Mouse (Mus musculus): ENCODE data around the gene Rgl2. TPM values are rescaled to one million over a fixed set of nuclear protein-coding genes. Genes with fewer than 3 reads are reported as not detected.

Rgl2 gene
- polyA plus RNA-seq, 1 experiment, result 184 TPM

DNA sequence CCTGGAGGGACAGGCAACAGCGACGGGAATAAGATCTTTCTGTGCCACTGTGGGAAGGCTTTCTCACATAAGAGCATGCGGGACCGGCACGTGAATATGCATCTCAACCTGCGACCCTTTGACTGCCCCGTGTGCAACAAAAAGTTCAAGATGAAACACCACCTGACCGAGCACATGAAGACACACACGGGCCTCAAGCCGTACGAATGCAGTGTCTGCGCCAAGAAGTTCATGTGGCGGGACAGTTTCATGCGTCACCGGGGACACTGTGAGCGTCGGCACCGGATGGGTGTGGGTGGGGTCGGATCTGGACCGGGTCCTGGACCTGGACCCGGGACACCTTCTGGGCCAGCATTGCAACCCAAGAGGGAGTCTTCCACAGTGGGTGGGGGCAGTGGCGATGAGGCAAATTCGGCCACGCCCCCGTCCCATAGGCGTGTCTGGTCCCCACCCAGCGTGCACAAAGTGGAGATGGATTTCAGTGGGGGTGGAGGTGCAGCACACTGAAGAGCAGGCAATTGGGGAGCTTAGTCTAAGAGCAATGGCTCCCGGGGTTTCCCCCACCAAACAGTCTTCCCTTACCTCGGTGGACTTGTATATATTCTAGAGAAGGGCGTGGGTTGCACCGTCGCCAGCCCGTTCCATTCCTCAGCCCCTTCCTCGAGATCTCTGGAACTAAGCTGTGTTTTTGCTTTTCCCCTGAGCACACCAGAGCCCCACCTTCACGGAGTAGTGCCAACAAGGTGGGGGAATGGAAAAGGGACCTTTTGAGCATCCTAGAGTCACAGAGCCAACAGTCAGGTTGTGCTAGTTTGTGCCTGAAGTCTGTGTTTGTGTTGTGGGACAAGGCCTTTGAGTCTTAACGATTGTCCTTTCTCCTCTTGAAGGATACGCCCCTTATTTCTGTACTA is 10.8 kb upstream of the Rgl2 start:
- TF ChIP-seq POLR2A (IDR thresholded peaks at IDR 0.05; ENCODE audit: borderline replicate concordance, extremely low read depth, insufficient read depth, insufficient read length, poor library complexity, severe bottlenecking), result no peak
- no peak for TF ChIP-seq CTCF (IDR thresholded peaks at IDR 0.05; ENCODE audit: borderline replicate concordance, extremely low read depth, insufficient read depth, insufficient read length)

DNA sequence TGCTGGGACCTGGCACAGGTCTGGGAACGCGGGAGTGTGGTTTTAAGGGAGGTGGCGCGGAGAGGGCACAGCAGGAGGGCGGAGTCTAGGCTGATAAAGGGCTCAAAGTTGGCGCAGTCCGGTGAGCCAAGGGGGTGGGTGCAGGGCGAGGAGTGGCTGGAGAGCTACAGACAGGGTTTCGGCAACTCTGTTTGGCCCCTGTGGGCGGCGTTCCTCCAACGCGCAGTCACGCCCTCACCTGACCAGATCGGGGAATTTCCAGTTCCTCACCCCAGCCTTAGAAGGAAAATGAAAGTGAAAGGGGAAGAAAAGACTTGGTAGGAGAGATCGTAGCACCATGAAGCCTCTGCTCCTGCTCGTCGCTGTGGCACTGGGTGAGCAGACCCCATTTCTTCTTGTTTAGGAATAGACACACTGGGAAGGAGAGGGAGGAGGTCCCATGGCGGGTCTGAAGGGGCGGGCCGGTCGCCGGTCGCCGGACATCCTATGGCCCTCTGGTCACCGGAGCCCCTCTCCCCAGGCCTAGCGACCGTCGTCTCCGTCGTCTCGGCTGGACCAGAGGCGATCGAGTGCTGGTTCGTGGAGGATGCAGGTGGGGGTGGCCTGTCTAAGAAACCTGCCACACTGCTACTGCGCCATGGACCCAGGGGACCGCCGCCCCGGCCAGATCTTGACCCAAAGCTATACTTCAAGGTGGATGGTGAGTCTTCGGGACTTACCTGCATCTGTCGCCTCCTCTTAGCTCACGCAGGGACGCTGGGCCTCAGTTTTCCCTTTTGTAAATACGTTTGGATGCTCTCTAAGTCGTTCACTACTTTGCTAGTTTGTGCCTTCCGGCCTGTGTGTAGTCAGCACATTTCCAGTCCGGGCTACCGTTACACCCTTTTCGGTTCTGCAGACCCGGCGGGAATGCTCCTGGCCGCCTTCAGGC is 9.7 kb upstream of the Rgl2 start:
- DNase-seq (ENCODE audit: low read depth), result peak; percentile 54
- TF ChIP-seq CTCF (IDR thresholded peaks at IDR 0.05; ENCODE audit: borderline replicate concordance, extremely low read depth, insufficient read depth, insufficient read length), result no peak
- TF ChIP-seq POLR2A (IDR thresholded peaks at IDR 0.05; ENCODE audit: borderline replicate concordance, extremely low read depth, insufficient read depth, insufficient read length, poor library complexity, severe bottlenecking), result no peak

More for the DNA sequence above, 10.8 kb upstream of the Rgl2 start:
- DNase-seq (ENCODE audit: low read depth), result no peak

DNA sequence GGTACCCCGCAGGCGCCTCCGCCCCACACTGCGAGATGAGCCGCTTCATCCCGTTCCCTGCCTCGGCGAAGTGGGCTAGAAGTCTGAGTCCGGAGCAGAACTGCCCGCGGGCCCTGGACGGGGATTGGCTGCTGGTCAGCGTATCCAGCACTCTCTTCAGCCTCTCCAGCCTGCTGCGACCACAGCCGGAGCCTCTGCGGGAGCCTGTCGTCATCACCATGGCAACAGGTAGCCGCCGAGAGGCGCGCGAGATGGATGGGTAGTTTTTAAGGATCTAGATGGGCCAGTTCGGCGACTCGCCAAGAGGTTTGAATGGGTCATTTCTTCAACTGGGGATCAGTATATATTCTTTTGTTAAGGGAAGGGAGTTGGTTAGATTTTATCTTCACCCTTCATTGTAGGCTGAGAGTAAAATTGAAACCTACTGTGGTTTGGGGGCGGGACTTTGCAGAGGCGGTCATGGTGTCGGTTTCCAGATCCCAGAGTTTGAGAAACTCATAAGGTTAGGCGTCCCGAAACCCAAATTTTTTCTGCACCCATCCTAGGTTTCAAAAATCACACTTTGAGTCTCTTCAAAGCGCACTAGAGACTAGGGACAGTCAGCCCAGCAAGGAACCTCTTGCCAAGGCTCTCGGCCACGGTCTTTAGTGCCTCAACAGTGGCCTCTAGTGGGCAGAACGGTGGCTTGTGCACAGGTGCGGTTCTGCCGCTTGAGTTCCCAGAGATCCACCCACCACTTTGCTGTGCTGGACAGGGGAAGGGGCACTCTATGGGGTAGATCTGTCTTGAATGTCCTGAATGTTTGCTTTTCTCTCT is 8.9 kb upstream of the Rgl2 start:
- peak; percentile 87 for DNase-seq (ENCODE audit: low read depth)
- peak; percentile 88 for TF ChIP-seq CTCF (IDR thresholded peaks at IDR 0.05; ENCODE audit: borderline replicate concordance, extremely low read depth, insufficient read depth, insufficient read length)
- no peak for TF ChIP-seq POLR2A (IDR thresholded peaks at IDR 0.05; ENCODE audit: borderline replicate concordance, extremely low read depth, insufficient read depth, insufficient read length, poor library complexity, severe bottlenecking)

GRCm38 (mm10) chr17:33921361-33921760 is 8.0 kb upstream of the Rgl2 start:
- TF ChIP-seq POLR2A (IDR thresholded peaks at IDR 0.05; ENCODE audit: borderline replicate concordance, extremely low read depth, insufficient read depth, insufficient read length, poor library complexity, severe bottlenecking) (no peak), CTCF (IDR thresholded peaks at IDR 0.05; ENCODE audit: borderline replicate concordance, extremely low read depth, insufficient read depth, insufficient read length) (no peak)
- DNase-seq (ENCODE audit: low read depth), result no peak

GRCm38 (mm10) chr17:33924577-33925283 is 4.6 kb upstream of the Rgl2 start:
- peak; percentile 33; the same call in 1 of the 2 replicates for TF ChIP-seq CTCF (IDR thresholded peaks at IDR 0.05; ENCODE audit: borderline replicate concordance, extremely low read depth, insufficient read depth, insufficient read length)
- TF ChIP-seq POLR2A (IDR thresholded peaks at IDR 0.05; ENCODE audit: borderline replicate concordance, extremely low read depth, insufficient read depth, insufficient read length, poor library complexity, severe bottlenecking), result no peak
- DNase-seq (ENCODE audit: low read depth), result no peak

DNA sequence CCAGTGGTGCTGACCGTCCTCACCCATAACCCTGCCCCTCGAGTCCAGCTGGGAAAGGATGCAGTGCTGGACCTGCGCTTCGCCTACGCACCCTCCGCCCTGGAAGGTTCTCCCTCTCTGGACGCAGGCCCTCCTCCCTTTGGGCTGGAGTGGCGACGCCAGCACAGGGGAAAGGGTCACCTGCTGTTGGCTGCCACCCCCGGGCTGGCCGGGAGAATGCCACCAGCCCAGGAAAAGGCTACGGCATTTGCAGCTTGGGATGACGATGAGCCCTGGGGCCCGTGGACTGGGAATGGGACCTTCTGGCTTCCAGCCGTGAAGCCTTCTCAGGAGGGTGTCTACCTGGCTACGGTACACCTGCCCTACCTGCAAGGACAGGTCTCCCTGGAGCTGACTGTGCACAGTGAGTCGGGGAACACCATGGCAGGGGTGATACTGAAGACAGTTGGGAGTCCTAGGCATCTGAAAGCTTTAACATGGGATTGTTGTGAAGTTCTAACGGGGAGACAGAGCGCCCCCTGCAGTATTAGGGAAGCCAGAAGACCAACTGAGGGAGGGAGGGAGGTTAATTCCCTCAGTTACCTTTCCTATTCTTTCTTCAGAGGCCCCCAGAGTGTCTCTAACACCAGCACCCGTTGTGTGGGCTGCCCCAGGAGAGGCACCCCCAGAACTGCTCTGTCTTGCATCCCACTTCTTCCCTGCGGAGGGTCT is 3.8 kb upstream of the Rgl2 start:
- TF ChIP-seq CTCF (IDR thresholded peaks at IDR 0.05; ENCODE audit: borderline replicate concordance, extremely low read depth, insufficient read depth, insufficient read length) (no peak), POLR2A (IDR thresholded peaks at IDR 0.05; ENCODE audit: borderline replicate concordance, extremely low read depth, insufficient read depth, insufficient read length, poor library complexity, severe bottlenecking) (no peak)
- DNase-seq (ENCODE audit: low read depth), result no peak

DNA sequence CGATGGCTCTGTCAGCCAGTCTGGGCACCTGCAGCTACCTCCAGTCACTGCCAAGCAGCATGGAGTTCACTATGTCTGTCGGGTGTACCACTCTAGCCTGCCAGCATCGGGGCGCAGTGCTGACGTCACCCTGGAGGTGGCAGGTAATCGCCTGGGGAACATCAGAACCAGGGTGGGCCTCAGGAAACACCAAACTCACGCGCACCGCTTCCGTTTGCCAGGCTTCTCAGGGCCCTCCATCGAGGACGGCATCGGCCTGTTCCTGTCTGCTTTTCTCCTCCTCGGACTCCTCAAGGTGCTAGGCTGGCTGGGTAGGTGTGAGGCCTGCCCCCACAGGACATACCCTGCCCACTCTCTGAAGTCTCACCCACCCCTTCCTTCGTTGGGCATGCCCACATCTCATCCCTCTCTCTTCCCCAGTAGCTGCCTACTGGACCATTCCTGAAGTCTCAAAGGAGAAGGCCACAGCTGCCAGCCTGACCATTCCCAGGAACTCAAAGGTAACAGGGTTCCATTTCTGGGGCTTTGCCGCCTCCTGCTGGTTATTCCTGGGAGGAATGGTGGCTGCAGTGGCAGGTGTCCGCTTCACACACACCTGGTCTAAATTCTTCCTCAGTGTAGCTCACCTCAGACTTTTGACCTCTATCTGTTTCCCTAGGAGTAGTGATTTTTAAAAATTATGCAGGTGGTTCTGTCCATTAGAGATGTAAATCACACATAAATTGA is 3.0 kb upstream of the Rgl2 start:
- no peak for DNase-seq (ENCODE audit: low read depth)
- no peak for TF ChIP-seq POLR2A (IDR thresholded peaks at IDR 0.05; ENCODE audit: borderline replicate concordance, extremely low read depth, insufficient read depth, insufficient read length, poor library complexity, severe bottlenecking)
- TF ChIP-seq CTCF (IDR thresholded peaks at IDR 0.05; ENCODE audit: borderline replicate concordance, extremely low read depth, insufficient read depth, insufficient read length), result peak; percentile 47; the same call in 1 of the 2 replicates

GRCm38 (mm10) chr17:33928251-33928947 is 944 bp upstream of the Rgl2 start:
- TF ChIP-seq CTCF (IDR thresholded peaks at IDR 0.05; ENCODE audit: borderline replicate concordance, extremely low read depth, insufficient read depth, insufficient read length) (no peak), POLR2A (IDR thresholded peaks at IDR 0.05; ENCODE audit: borderline replicate concordance, extremely low read depth, insufficient read depth, insufficient read length, poor library complexity, severe bottlenecking) (no peak)
- DNase-seq (ENCODE audit: low read depth), result no peak

All from brain, embryonic 14.5 days (tissue).